Mouse (Mus musculus) stomach, embryonic 14.5 days (tissue): ENCODE results near the gene Scrg1. TPM values are rescaled to one million over a fixed set of nuclear protein-coding genes. Genes with fewer than 3 reads are reported as not detected.

Source experiments
- ATAC-seq: fragments of 200-750 bp; cut with Nextera tagmentation; 2 replicates; pipeline ENCODE4 v1.8.0; 2017; ENCODE audit warnings: low read depth, moderate TSS enrichment; ENCODE audit not compliant: insufficient number of reproducible peaks, insufficient read depth, low FRiP score
- H3K27ac ChIP-seq: fragments of 300-500 bp; sonication (generic); 2 replicates; pipeline ENCODE4 v1.5.1; 2014; ENCODE audit warnings: mild to moderate bottlenecking, low read length, moderate library complexity, mixed read lengths
- H3K27me3 ChIP-seq: fragments of 300-500 bp; sonication (generic); 2 replicates; pipeline ENCODE4 v1.6.1; 2014; ENCODE audit warnings: low read length, control low read depth, mixed read lengths; ENCODE audit not compliant: control insufficient read depth, insufficient read depth
- H3K36me3 ChIP-seq: fragments of 300-500 bp; sonication (generic); 2 replicates; pipeline ENCODE4 v1.6.1; 2014; ENCODE audit warnings: mild to moderate bottlenecking, control low read depth, low read length, moderate library complexity, mixed read lengths; ENCODE audit not compliant: control insufficient read depth, insufficient read depth
- H3K4me1 ChIP-seq: fragments of 300-500 bp; sonication (generic); 2 replicates; pipeline ENCODE4 v1.6.1; 2014; ENCODE audit warnings: low read length, control low read depth, mixed read lengths; ENCODE audit not compliant: control insufficient read depth, insufficient read depth
- H3K4me2 ChIP-seq: fragments of 300-500 bp; sonication (generic); replicated peaks from 2 replicates; pipeline ENCODE4 v1.6.1; 2014; ENCODE audit warnings: low read depth, low read length, control low read depth
- H3K4me3 ChIP-seq: fragments of 300-500 bp; sonication (generic); 2 replicates; pipeline ENCODE4 v1.5.1; 2014; ENCODE audit warnings: low read depth, low read length, control low read depth
- H3K9ac ChIP-seq: fragments of 300-500 bp; sonication (generic); replicated peaks from 2 replicates; pipeline ENCODE4 v1.6.1; 2014; ENCODE audit warnings: low read depth, mild to moderate bottlenecking, control low read depth, low read length, moderate library complexity, mixed read lengths
- H3K9me3 ChIP-seq: fragments of 300-500 bp; sonication (generic); 2 replicates; pipeline ENCODE4 v1.6.1; 2016; ENCODE audit warnings: low read depth, low read length, control low read depth; ENCODE audit not compliant: control insufficient read depth
- WGBS: fragments of 180-500 bp; shearing (Covaris S2); extraction: QIAGEN DNeasy Blood & Tissue Kit; methylation state at CpG from one replicate; pipeline ENCODE4 v1.1.7; 2014; 5-methylcytosine and 5-hydroxymethylcytosine counted together
- polyA plus RNA-seq: library from polyadenylated mRNA; unstranded; fragments of >200 nt; fragmentation: Nextera tagmentation; extraction: Ambion mirVana; gene quantifications from 2 replicates; pipeline ENCODE4 v1.2.1, GENCODE M21; 2014

Gene Scrg1
- polyA plus RNA-seq, 1 experiment from 2014 or later: 0.64 TPM

GRCm38 (mm10) chr8:57462839-57463238, 7.1 kb downstream of the Scrg1 start:
- Histone ChIP-seq H3K27ac (no peak overlapping the region), H3K9me3 (no peaks in the 10 kb centered on the region), H3K4me2 (no peak overlapping the region), H3K4me3 (no peak overlapping the region), H3K27me3 (no peaks in the 10 kb centered on the region), H3K4me1 (no peaks in the 10 kb centered on the region), H3K36me3 (no peaks in the 10 kb centered on the region), H3K9ac (no peak overlapping the region)
- no peak for ATAC-seq
- 59% methylated on average over 1 of the region's 1 CpGs for WGBS

GRCm38 (mm10) chr8:57463757-57464156, 8.0 kb downstream of the Scrg1 start:
- WGBS: 82% methylated on average over 3 of the region's 3 CpGs
- no peak overlapping the region for H3K9ac ChIP-seq
- no peak for ATAC-seq

GRCm38 (mm10) chr8:57468624-57469023, 12.9 kb downstream of the Scrg1 start:
- Histone ChIP-seq H3K27ac (no peak overlapping the region), H3K4me3 (no peak overlapping the region), H3K4me2 (no peak overlapping the region), H3K36me3 (no peaks in the 10 kb centered on the region), H3K27me3 (no peaks in the 10 kb centered on the region), H3K9ac (no peak overlapping the region), H3K4me1 (peaks cover 3% of the 10 kb centered on the region; the same call in 1 of the 2 replicates), H3K9me3 (no peaks in the 10 kb centered on the region)
- 34% methylated on average over 5 of the region's 5 CpGs for WGBS
- ATAC-seq: peak; percentile 80

More at GRCm38 (mm10) chr8:57463757-57464156, 8.0 kb downstream of the Scrg1 start:
- Histone ChIP-seq H3K27ac (no peak overlapping the region), H3K9me3 (no peaks in the 10 kb centered on the region), H3K4me1 (peaks cover 2% of the 10 kb centered on the region; the same call in 1 of the 2 replicates), H3K27me3 (no peaks in the 10 kb centered on the region), H3K4me3 (no peak overlapping the region), H3K36me3 (no peaks in the 10 kb centered on the region), H3K4me2 (no peak overlapping the region)

- Histone ChIP-seq H3K9ac (no peak overlapping the region), H3K9me3 (no peaks in the 10 kb centered on the region), H3K27me3 (no peaks in the 10 kb centered on the region), H3K36me3 (no peaks in the 10 kb centered on the region), H3K4me3 (no peak overlapping the region), H3K27ac (no peak overlapping the region), H3K4me2 (no peak overlapping the region), H3K4me1 (peaks cover 3% of the 10 kb centered on the region; the same call in 1 of the 2 replicates)
- 94% methylated on average over 5 of the region's 5 CpGs for WGBS
- ATAC-seq: no peak
Measured at GRCm38 (mm10) chr8:57470863-57471262, 15.1 kb downstream of the Scrg1 start.

- H3K27me3 ChIP-seq: no peaks in the 10 kb centered on the region
- no peak overlapping the region for H3K4me3 ChIP-seq
- no peak overlapping the region for H3K27ac ChIP-seq
- H3K4me1 ChIP-seq: peaks cover 1% of the 10 kb centered on the region; the same call in 1 of the 2 replicates
- no peaks in the 10 kb centered on the region for H3K9me3 ChIP-seq
- WGBS: 74% methylated on average over 6 of the region's 6 CpGs
- no peak for ATAC-seq
- no peaks in the 10 kb centered on the region for H3K36me3 ChIP-seq
- no peak overlapping the region for H3K4me2 ChIP-seq
- no peak overlapping the region for H3K9ac ChIP-seq
Measured at GRCm38 (mm10) chr8:57473751-57474150, 18.0 kb downstream of the Scrg1 start.

GRCm38 (mm10) chr8:57478406-57478805, 22.7 kb downstream of the Scrg1 start:
- Histone ChIP-seq H3K27ac (no peak overlapping the region), H3K9me3 (no peaks in the 10 kb centered on the region), H3K27me3 (no peaks in the 10 kb centered on the region), H3K4me1 (no peaks in the 10 kb centered on the region), H3K9ac (no peak overlapping the region), H3K4me3 (no peak overlapping the region), H3K4me2 (no peak overlapping the region), H3K36me3 (peaks cover under 1% of the 10 kb centered on the region; the same call in 1 of the 2 replicates)
- no peak for ATAC-seq
- WGBS: 62% methylated on average over 3 of the region's 3 CpGs

GRCm38 (mm10) chr8:57479700-57480099, 24.0 kb downstream of the Scrg1 start:
- no peak overlapping the region for H3K27ac ChIP-seq
- H3K9ac ChIP-seq: no peak overlapping the region
- 94% methylated on average over 8 of the region's 8 CpGs for WGBS
- peaks cover 3% of the 10 kb centered on the region; the same call in 1 of the 2 replicates for H3K36me3 ChIP-seq
- H3K9me3 ChIP-seq: no peaks in the 10 kb centered on the region
- H3K4me3 ChIP-seq: no peak overlapping the region
- H3K27me3 ChIP-seq: no peaks in the 10 kb centered on the region
- no peak for ATAC-seq
- H3K4me1 ChIP-seq: no peaks in the 10 kb centered on the region
- no peak overlapping the region for H3K4me2 ChIP-seq

GRCm38 (mm10) chr8:57480606-57481005, 24.9 kb downstream of the Scrg1 start:
- H3K9me3 ChIP-seq: no peaks in the 10 kb centered on the region
- H3K4me2 ChIP-seq: no peak overlapping the region
- H3K27ac ChIP-seq: no peak overlapping the region
- peaks cover 3% of the 10 kb centered on the region; the same call in 1 of the 2 replicates for H3K36me3 ChIP-seq
- no peak overlapping the region for H3K9ac ChIP-seq
- H3K4me3 ChIP-seq: no peak overlapping the region
- peaks cover 3% of the 10 kb centered on the region for H3K4me1 ChIP-seq
- no peak for ATAC-seq
- no peaks in the 10 kb centered on the region for H3K27me3 ChIP-seq
- 81% methylated on average over 4 of the region's 4 CpGs for WGBS
